Mouse (Mus musculus) stomach, postnatal 0 days (tissue): ENCODE measurements at regions not wholly inside any gene's neighbourhood (a gene's known extent, or its start where the extent isn't known, plus 50 kb on each side); places are given as distances from the start of the nearest gene placed in this dataset.

Experiments used
- CTCF ChIP-seq: IDR thresholded peaks from 2 replicates; pipeline ENCODE4 v1.5.1; 2016; ENCODE audit warnings: antibody characterized with exemption, low read depth, mild to moderate bottlenecking, moderate library complexity
- EP300 ChIP-seq: optimal IDR thresholded peaks from 2 replicates; pipeline ENCODE3; 2016; ENCODE audit warnings: antibody characterized with exemption

GRCm38 (mm10) chr8:116344590-116345222, 160.1 kb upstream of the Dynlrb2 start:
- TF ChIP-seq CTCF (no peak), EP300 (no peak)
